Mouse (Mus musculus): ENCODE measurements at regions not wholly inside any gene's neighbourhood (a gene's known extent, or its start where the extent isn't known, plus 50 kb on each side); places are given as distances from the start of the nearest gene placed in this dataset.

GRCm38 (mm10) chr6:94754522-94754921 lies 54.6 kb upstream of the Lrig1 start:
- TF ChIP-seq EP300 (IDR thresholded peaks at IDR 0.05; ENCODE audit: low read depth): no peak
- no peak for TF ChIP-seq CTCF (IDR thresholded peaks at IDR 0.05; ENCODE audit: low read depth)
